Comparison of ENCODE assay signal across 13 mouse cellular contexts in genomic region chr4:70489792-70490191, GRCm38 (mm10).
"Had no signal": no experiment of that assay in that cellular context is flagged by ENCODE, and none has a peak within 500 bp of the region (broad histone marks: within the 10 kb centered on the region; RNA-seq: fewer than 3 reads in every experiment).

No protein-coding gene starts in this region.

- DNase-seq: layer of hippocampus, postnatal 36 days; liver; lung, adult 18-20 months; retina, postnatal 1 day; right cerebral cortex, postnatal 4 days; spleen, adult 18-20 months; thymus, adult 18-20 months; thymus, postnatal 14 days had no signal

- H3K4me2 ChIP-seq: midbrain, embryonic 12.5 days; neural tube, embryonic 13.5 days had no signal

- H3K36me3 ChIP-seq: midbrain, embryonic 12.5 days; neural tube, embryonic 13.5 days had no signal

- ATAC-seq: hindbrain, postnatal 0 days; midbrain, embryonic 16.5 days had no signal

- H3K4me1 ChIP-seq: midbrain, embryonic 12.5 days had no signal

- H3K4me3 ChIP-seq: midbrain, embryonic 12.5 days; neural tube, embryonic 13.5 days had no signal

- H3K27ac ChIP-seq: hindbrain, postnatal 0 days; liver, embryonic 14.5 days; midbrain, embryonic 12.5 days; neural tube, embryonic 13.5 days had no signal

- H3K27me3 ChIP-seq: midbrain, embryonic 12.5 days; neural tube, embryonic 13.5 days had no signal

- H3K9ac ChIP-seq: liver, embryonic 14.5 days; midbrain, embryonic 12.5 days; neural tube, embryonic 13.5 days had no signal

- H3K9me3 ChIP-seq: midbrain, embryonic 12.5 days; neural tube, embryonic 13.5 days had no signal
